Mouse (Mus musculus): Measurements from ENCODE around the gene Sell. TPM values are rescaled to one million over a fixed set of nuclear protein-coding genes. Genes with fewer than 3 reads are reported as not detected.

The Sell gene
- polyA plus RNA-seq, 1 experiment: not detected

GRCm38 (mm10) chr1:164110591-164111329 is 49.0 kb downstream of the Sell start:
- no peak for TF ChIP-seq GATA1 (IDR thresholded peaks at IDR 0.05; ENCODE audit: low read length)

- no peak for TF ChIP-seq GATA1 (IDR thresholded peaks at IDR 0.05; ENCODE audit: low read length)
Measured at GRCm38 (mm10) chr1:164114280-164114679, 52.5 kb downstream of the Sell start.

GRCm38 (mm10) chr1:164114947-164115493 is 53.2 kb downstream of the Sell start, which contains the start of gene Selp:
Selp (plus strand) TSS chr1:164115264.
- no peak for TF ChIP-seq GATA1 (IDR thresholded peaks at IDR 0.05; ENCODE audit: low read length)

- TF ChIP-seq GATA1 (IDR thresholded peaks at IDR 0.05; ENCODE audit: low read length): no peak
Measured at GRCm38 (mm10) chr1:164115647-164116046, 53.9 kb downstream of the Sell start.

- no peak for TF ChIP-seq GATA1 (IDR thresholded peaks at IDR 0.05; ENCODE audit: low read length)
Measured at GRCm38 (mm10) chr1:164117869-164118268, 56.1 kb downstream of the Sell start.

- no peak for TF ChIP-seq GATA1 (IDR thresholded peaks at IDR 0.05; ENCODE audit: low read length)
Measured at GRCm38 (mm10) chr1:164119892-164120776, 58.4 kb downstream of the Sell start.

- TF ChIP-seq GATA1 (IDR thresholded peaks at IDR 0.05; ENCODE audit: low read length): no peak
Measured at GRCm38 (mm10) chr1:164120777-164121158, 59.0 kb downstream of the Sell start.

GRCm38 (mm10) chr1:164123836-164124235 is 62.1 kb downstream of the Sell start:
- TF ChIP-seq GATA1 (IDR thresholded peaks at IDR 0.05; ENCODE audit: low read length): no peak

- TF ChIP-seq GATA1 (IDR thresholded peaks at IDR 0.05; ENCODE audit: low read length): no peak
Measured at GRCm38 (mm10) chr1:164130013-164130412, 68.2 kb downstream of the Sell start.

- TF ChIP-seq GATA1 (IDR thresholded peaks at IDR 0.05; ENCODE audit: low read length): no peak
Measured at GRCm38 (mm10) chr1:164132609-164133008, 70.8 kb downstream of the Sell start.

Other genes with a start within 250 kb of the Sell start
- gene Scyl3, start 132.9 kb upstream of the Sell start, polyA plus RNA-seq (2012): 10.9 and 11.1 TPM in 2 replicates
- 2.4 and 4.2 TPM in 2 replicates for gene BC055324, start 67.2 kb upstream of the Sell start, polyA plus RNA-seq (2012)
- 0.23 and 0.54 TPM in 2 replicates for gene Mettl18, start 67.1 kb upstream of the Sell start, polyA plus RNA-seq (2012)
- not detected in 2 replicates for gene Sele, start 13.7 kb upstream of the Sell start, polyA plus RNA-seq (2012)
- gene Selp, start 53.3 kb downstream of the Sell start, polyA plus RNA-seq (2012): not detected in 2 replicates
- not detected in 2 replicates for gene F5, start 89.9 kb downstream of the Sell start, polyA plus RNA-seq (2012)
- 28.7 and 29.7 TPM in 2 replicates for gene Slc19a2, start 187.1 kb downstream of the Sell start, polyA plus RNA-seq (2012)
- gene Ccdc181, start 213.6 kb downstream of the Sell start, polyA plus RNA-seq (2012): 1.4 and 2.7 TPM in 2 replicates
- 1.2 and 1.3 TPM in 2 replicates for gene Nme7, start 242.1 kb downstream of the Sell start, polyA plus RNA-seq (2012)
- gene Blzf1, start 245.5 kb downstream of the Sell start, polyA plus RNA-seq (2012): 1.6 TPM in 2 replicates